7 mouse cellular contexts compared by ENCODE assay signal in the genomic region with DNA sequence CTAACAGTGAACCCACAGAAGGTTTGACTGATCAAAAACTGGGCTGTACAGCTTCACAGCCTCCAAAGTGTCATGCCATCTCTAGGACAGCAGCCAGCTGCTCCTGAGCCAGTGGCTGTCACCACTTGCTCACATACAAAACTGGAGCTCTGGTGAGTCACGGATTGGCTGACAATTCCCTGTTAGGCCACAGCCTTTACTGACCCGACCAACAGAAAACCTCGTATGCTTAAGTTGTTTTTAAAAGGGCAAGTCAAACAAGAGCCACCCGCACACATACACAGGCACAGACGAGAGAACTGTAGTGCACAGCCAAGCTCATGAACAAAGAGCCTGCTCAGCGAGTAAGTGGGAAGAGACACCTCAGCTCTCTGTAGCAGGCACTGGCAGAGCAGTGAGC. TPM values are rescaled to one million over a fixed set of nuclear protein-coding genes. Genes with fewer than 3 reads are reported as not detected.
DNase-seq lines count a peak whose midpoint lies in the region; ATAC-seq lines count a peak whose summit lies in the region.

No protein-coding gene starts in this region.

- no peak overlapping the region for H3K4me3 ChIP-seq in midbrain, embryonic 16.5 days (ENCODE audit: low read depth, low read length)
- no peak overlapping the region for H3K4me3 ChIP-seq in midbrain, embryonic 15.5 days
- no peak overlapping the region for H3K4me3 ChIP-seq in heart, embryonic 16.5 days (ENCODE audit: low read length)
- H3K4me3 ChIP-seq in stomach, embryonic 16.5 days (replicated peaks; ENCODE audit: low read length), result no peak overlapping the region

- H3K9me3 ChIP-seq in midbrain, embryonic 16.5 days (replicated peaks; ENCODE audit: control insufficient read depth, low read length, poor library complexity, severe bottlenecking), result no peaks in the 10 kb centered on the region
- no peaks in the 10 kb centered on the region for H3K9me3 ChIP-seq in midbrain, embryonic 15.5 days
- no peaks in the 10 kb centered on the region for H3K9me3 ChIP-seq in heart, embryonic 16.5 days (replicated peaks; ENCODE audit: control insufficient read depth, low read length)
- peaks cover 1% of the 10 kb centered on the region; the same call in 1 of the 2 replicates for H3K9me3 ChIP-seq in stomach, embryonic 16.5 days (replicated peaks; ENCODE audit: control insufficient read depth, low read length)

- no peaks in the 10 kb centered on the region for H3K4me1 ChIP-seq in midbrain, embryonic 16.5 days (ENCODE audit: control insufficient read depth, insufficient read depth, low read length)
- H3K4me1 ChIP-seq in midbrain, embryonic 15.5 days, result no peaks in the 10 kb centered on the region
- peaks cover 34% of the 10 kb centered on the region for H3K4me1 ChIP-seq in heart, embryonic 16.5 days (ENCODE audit: control insufficient read depth, insufficient read depth, low read length)
- peaks cover 36% of the 10 kb centered on the region for H3K4me1 ChIP-seq in stomach, embryonic 16.5 days (ENCODE audit: control insufficient read depth, insufficient read depth, low read length)

- WGBS in midbrain, embryonic 16.5 days, result 51% methylated on average over 6 of the region's 6 CpGs
- WGBS in midbrain, embryonic 15.5 days, result 49% methylated on average over 6 of the region's 6 CpGs
- 20% methylated on average over 6 of the region's 6 CpGs for WGBS in heart, embryonic 16.5 days
- 36% methylated on average over 6 of the region's 6 CpGs for WGBS in stomach, embryonic 16.5 days

- H3K27ac ChIP-seq in midbrain, embryonic 16.5 days (ENCODE audit: low read length), result no peak overlapping the region
- no peak overlapping the region for H3K27ac ChIP-seq in midbrain, embryonic 15.5 days
- peak overlapping the region; percentile 81 for H3K27ac ChIP-seq in heart, embryonic 16.5 days (ENCODE audit: low read length)
- H3K27ac ChIP-seq in stomach, embryonic 16.5 days (ENCODE audit: low read length), result peak overlapping the region; percentile 76

- ATAC-seq in midbrain, embryonic 16.5 days, result 0 out of 2 replicates have a peak, but pooled peaks have one; percentile 32
- no peak for ATAC-seq in midbrain, embryonic 15.5 days (replicated peaks)
- ATAC-seq in heart, embryonic 16.5 days (replicated peaks; ENCODE audit: extremely low read depth, insufficient read depth, low FRiP score), result peak; percentile 85
- 0 out of 2 replicates have a peak, but pooled peaks have one; percentile 33 for ATAC-seq in stomach, embryonic 16.5 days (ENCODE audit: insufficient read depth, low FRiP score)
- no peak for ATAC-seq in granulocyte monocyte progenitor cell, adult 5-6 weeks (replicated peaks; ENCODE audit: poor library complexity, severe bottlenecking)

- H3K4me2 ChIP-seq in midbrain, embryonic 16.5 days (ENCODE audit: low read length), result no peak overlapping the region
- no peak overlapping the region for H3K4me2 ChIP-seq in midbrain, embryonic 15.5 days
- peak overlapping the region; percentile 21 for H3K4me2 ChIP-seq in heart, embryonic 16.5 days (ENCODE audit: low read depth, low read length)
- H3K4me2 ChIP-seq in stomach, embryonic 16.5 days (ENCODE audit: low read depth, low read length), result no peak overlapping the region

- no peaks in the 10 kb centered on the region for H3K27me3 ChIP-seq in midbrain, embryonic 16.5 days (ENCODE audit: control insufficient read depth, insufficient read depth, low read depth, low read length)
- H3K27me3 ChIP-seq in midbrain, embryonic 15.5 days (replicated peaks), result no peaks in the 10 kb centered on the region
- no peaks in the 10 kb centered on the region for H3K27me3 ChIP-seq in heart, embryonic 16.5 days (ENCODE audit: control insufficient read depth, insufficient read depth, low read length)
- H3K27me3 ChIP-seq in stomach, embryonic 16.5 days (ENCODE audit: control insufficient read depth, insufficient read depth, low read length), result no peaks in the 10 kb centered on the region

- H3K36me3 ChIP-seq in midbrain, embryonic 16.5 days (ENCODE audit: control insufficient read depth, insufficient read depth, low read length), result no peaks in the 10 kb centered on the region
- H3K36me3 ChIP-seq in midbrain, embryonic 15.5 days (replicated peaks), result no peaks in the 10 kb centered on the region
- peaks cover 11% of the 10 kb centered on the region; the same call in 1 of the 2 replicates for H3K36me3 ChIP-seq in heart, embryonic 16.5 days (ENCODE audit: control insufficient read depth, insufficient read depth)
- peaks cover 2% of the 10 kb centered on the region; the same call in 1 of the 2 replicates for H3K36me3 ChIP-seq in stomach, embryonic 16.5 days (ENCODE audit: control insufficient read depth, insufficient read depth, low read length)

- no peak overlapping the region for H3K9ac ChIP-seq in midbrain, embryonic 16.5 days (ENCODE audit: low read depth, low read length)
- no peak overlapping the region for H3K9ac ChIP-seq in midbrain, embryonic 15.5 days
- H3K9ac ChIP-seq in heart, embryonic 16.5 days (ENCODE audit: low read length), result peak overlapping the region; percentile 55
- no peak overlapping the region; the same call in 1 of the 2 replicates for H3K9ac ChIP-seq in stomach, embryonic 16.5 days (ENCODE audit: low read length)

- peak; percentile 40 to 42 for DNase-seq in cerebellum, postnatal 36 days
- no peak for DNase-seq in kidney, adult 18-20 months

RNA-seq across cellular contexts. Expression of gene Rpl27a, which starts 40.6 kb away (rescaled TPM):
- 73.6 and 75.9 TPM in 2 replicates for polyA plus RNA-seq in midbrain, embryonic 16.5 days (2015; fragmentation: Nextera tagmentation; extraction: Ambion mirVana)
- polyA plus RNA-seq in midbrain, embryonic 15.5 days (2015; fragmentation: Nextera tagmentation; extraction: Ambion mirVana), result 64.4 and 67.9 TPM in 2 replicates
- 71.3 and 74.1 TPM in 2 replicates for polyA plus RNA-seq in heart, embryonic 16.5 days (2015; fragmentation: Nextera tagmentation; extraction: Ambion mirVana)
- 109 and 128 TPM in 2 replicates for polyA plus RNA-seq in stomach, embryonic 16.5 days (2015; fragmentation: Nextera tagmentation; extraction: Ambion mirVana)
- 686 and 801 TPM in 2 replicates for total RNA-seq in granulocyte monocyte progenitor cell, adult 5-6 weeks (2014; fragmentation: Nextera tagmentation)
- total RNA-seq in granulocyte monocyte progenitor cell, adult 5-6 weeks (2017), result 939 and 1,342 TPM in 2 replicates

RNA-seq across cellular contexts. Expression of gene Trim66, which starts 51.6 kb away (rescaled TPM):
- 1.6 and 1.7 TPM in 2 replicates for polyA plus RNA-seq in midbrain, embryonic 16.5 days (2015; fragmentation: Nextera tagmentation; extraction: Ambion mirVana)
- 0.92 and 1.1 TPM in 2 replicates for polyA plus RNA-seq in midbrain, embryonic 15.5 days (2015; fragmentation: Nextera tagmentation; extraction: Ambion mirVana)
- 0.03 TPM in 1 of 2 replicates, not detected in the other for polyA plus RNA-seq in heart, embryonic 16.5 days (2015; fragmentation: Nextera tagmentation; extraction: Ambion mirVana)
- 0.02 and 0.09 TPM in 2 replicates for polyA plus RNA-seq in stomach, embryonic 16.5 days (2015; fragmentation: Nextera tagmentation; extraction: Ambion mirVana)
- total RNA-seq in granulocyte monocyte progenitor cell, adult 5-6 weeks (2014; fragmentation: Nextera tagmentation), result 0.11 TPM in 1 of 2 replicates, not detected in the other
- total RNA-seq in granulocyte monocyte progenitor cell, adult 5-6 weeks (2017), result 0.09 TPM in 1 of 2 replicates, not detected in the other

Comparison
In these comparisons a context has a peak if more than half of its experiments do, and no peak if none do; other contexts are left out.
1. ATAC-seq: peak in midbrain, embryonic 16.5 days (single experiment), heart, embryonic 16.5 days (single experiment) and stomach, embryonic 16.5 days (single experiment); none in midbrain, embryonic 15.5 days (single experiment) and granulocyte monocyte progenitor cell, adult 5-6 weeks (single experiment).
2. H3K27ac ChIP-seq: peak in heart, embryonic 16.5 days (single experiment) and stomach, embryonic 16.5 days (single experiment); none in midbrain, embryonic 16.5 days (single experiment) and midbrain, embryonic 15.5 days (single experiment).